Mouse (Mus musculus) hindbrain, postnatal 0 days (tissue): ENCODE measurements at regions not wholly inside any gene's neighbourhood (a gene's known extent, or its start where the extent isn't known, plus 50 kb on each side); places are given as distances from the start of the nearest gene placed in this dataset.

Experiments used
- ATAC-seq: fragments of 200-750 bp; cut with Nextera tagmentation; 2 replicates; pipeline ENCODE4 v1.8.0; 2017; ENCODE audit warnings: mild to moderate bottlenecking, moderate TSS enrichment, moderate library complexity
- DNase-seq: peaks from one replicate; pipeline ENCODE4 v3.0.0-alpha.2; 2015; ENCODE audit warnings: low spot score
- H3K27ac ChIP-seq: fragments of 300-500 bp; sonication (generic); 2 replicates; pipeline ENCODE4 v1.5.1; 2014; ENCODE audit warnings: mild to moderate bottlenecking
- H3K27me3 ChIP-seq: fragments of 300-500 bp; sonication (generic); 2 replicates; pipeline ENCODE4 v1.6.1; 2014; ENCODE audit warnings: low read length, mixed read lengths; ENCODE audit not compliant: insufficient read depth
- H3K36me3 ChIP-seq: fragments of 300-500 bp; sonication (generic); 2 replicates; pipeline ENCODE4 v1.6.1; 2014; ENCODE audit warnings: low read length, mixed read lengths; ENCODE audit not compliant: insufficient read depth
- H3K4me1 ChIP-seq: fragments of 300-500 bp; sonication (generic); 2 replicates; pipeline ENCODE4 v1.6.1; 2014; ENCODE audit warnings: antibody characterized with exemption, low read length, mixed read lengths; ENCODE audit not compliant: insufficient read depth
- H3K4me2 ChIP-seq: fragments of 300-500 bp; sonication (generic); 2 replicates; pipeline ENCODE4 v1.6.1; 2014; ENCODE audit warnings: low read depth, mild to moderate bottlenecking, low read length, moderate library complexity, mixed read lengths
- H3K4me3 ChIP-seq: fragments of 300-500 bp; sonication (generic); 2 replicates; pipeline ENCODE4 v1.5.1; 2014; ENCODE audit warnings: low read length
- H3K9ac ChIP-seq: fragments of 300-500 bp; sonication (generic); replicated peaks from 2 replicates; pipeline ENCODE4 v1.6.1; 2014; ENCODE audit warnings: mild to moderate bottlenecking, low read length, moderate library complexity, mixed read lengths
- H3K9me3 ChIP-seq: fragments of 300-500 bp; sonication (generic); 2 replicates; pipeline ENCODE4 v1.6.1; 2016; ENCODE audit warnings: low read length, mixed read lengths
- CTCF ChIP-seq: IDR thresholded peaks from 2 replicates; pipeline ENCODE4 v1.5.1; 2016; ENCODE audit warnings: antibody characterized with exemption, control low read depth, low read depth
- WGBS: fragments of 180-500 bp; shearing (Covaris S2); extraction: QIAGEN DNeasy Blood & Tissue Kit; methylation state at CpG from one replicate; pipeline ENCODE4 v1.1.7; 2014; 5-methylcytosine and 5-hydroxymethylcytosine counted together

- DNase-seq (no peak), ATAC-seq (no peak)
- Histone ChIP-seq H3K36me3 (no peaks in the 10 kb centered on the region), H3K27ac (no peak overlapping the region), H3K27me3 (no peaks in the 10 kb centered on the region), H3K4me2 (no peak overlapping the region), H3K9me3 (no peaks in the 10 kb centered on the region), H3K4me1 (peaks cover 8% of the 10 kb centered on the region; the same call in 1 of the 2 replicates), H3K4me3 (no peak overlapping the region), H3K9ac (no peak overlapping the region)
- 95% methylated on average over 4 of the region's 4 CpGs for WGBS
- no peak for TF ChIP-seq CTCF
Measured at GRCm38 (mm10) chr16:29896393-29896792, 167.8 kb upstream of the Hes1 start.

- no peak for TF ChIP-seq CTCF
- DNase-seq: peak; percentile 49
- Histone ChIP-seq H3K9me3 (no peaks in the 10 kb centered on the region), H3K4me3 (no peak overlapping the region), H3K4me2 (no peak overlapping the region), H3K27me3 (no peaks in the 10 kb centered on the region), H3K4me1 (no peaks in the 10 kb centered on the region), H3K36me3 (no peaks in the 10 kb centered on the region), H3K9ac (no peak overlapping the region), H3K27ac (no peak overlapping the region)
- 57% methylated on average over 8 of the region's 8 CpGs for WGBS
- no peak for ATAC-seq
Measured at GRCm38 (mm10) chr16:29903510-29903909, 160.7 kb upstream of the Hes1 start.

GRCm38 (mm10) chr16:29904183-29904775 lies 159.9 kb upstream of the Hes1 start:
- Histone ChIP-seq H3K9me3 (no peaks in the 10 kb centered on the region), H3K36me3 (no peaks in the 10 kb centered on the region), H3K9ac (no peak overlapping the region), H3K4me3 (no peak overlapping the region), H3K4me1 (no peaks in the 10 kb centered on the region), H3K4me2 (no peak overlapping the region), H3K27me3 (no peaks in the 10 kb centered on the region), H3K27ac (no peak overlapping the region)
- ATAC-seq: no peak
- WGBS: 67% methylated on average over 9 of the region's 9 CpGs
- TF ChIP-seq CTCF: no peak
- no peak for DNase-seq

GRCm38 (mm10) chr16:29907331-29907730 lies 156.9 kb upstream of the Hes1 start:
- DNase-seq (no peak), ATAC-seq (no peak)
- no peaks in the 10 kb centered on the region for H3K27me3 ChIP-seq
- no peak for TF ChIP-seq CTCF
- 42% methylated on average over 7 of the region's 7 CpGs for WGBS
- H3K36me3 ChIP-seq: no peaks in the 10 kb centered on the region
- H3K4me3 ChIP-seq: no peak overlapping the region
- no peaks in the 10 kb centered on the region; the same call in 1 of the 2 replicates for H3K9me3 ChIP-seq
- no peak overlapping the region for H3K9ac ChIP-seq
- H3K27ac ChIP-seq: no peak overlapping the region
- H3K4me2 ChIP-seq: no peak overlapping the region
- no peaks in the 10 kb centered on the region for H3K4me1 ChIP-seq

- no peak overlapping the region for H3K4me3 ChIP-seq
- no peaks in the 10 kb centered on the region for H3K27me3 ChIP-seq
- TF ChIP-seq CTCF: no peak
- H3K4me1 ChIP-seq: no peaks in the 10 kb centered on the region
- WGBS: 36% methylated on average over 8 of the region's 8 CpGs
- DNase-seq (no peak), ATAC-seq (no peak)
- no peaks in the 10 kb centered on the region for H3K36me3 ChIP-seq
- no peak overlapping the region for H3K9ac ChIP-seq
- H3K27ac ChIP-seq: no peak overlapping the region
- no peak overlapping the region for H3K4me2 ChIP-seq
- no peaks in the 10 kb centered on the region; the same call in 1 of the 2 replicates for H3K9me3 ChIP-seq
Measured at GRCm38 (mm10) chr16:29908031-29908430, 156.2 kb upstream of the Hes1 start.

- 47% methylated on average over 5 of the region's 5 CpGs for WGBS
- no peak overlapping the region for H3K4me2 ChIP-seq
Measured at GRCm38 (mm10) chr16:29909923-29910465, 154.2 kb upstream of the Hes1 start.

GRCm38 (mm10) chr16:29911164-29911571 lies 153.0 kb upstream of the Hes1 start:
- H3K27ac ChIP-seq: no peak overlapping the region
- no peak overlapping the region for H3K4me2 ChIP-seq
- no peak overlapping the region for H3K9ac ChIP-seq
- H3K27me3 ChIP-seq: no peaks in the 10 kb centered on the region
- no peak overlapping the region for H3K4me3 ChIP-seq
- H3K9me3 ChIP-seq: no peaks in the 10 kb centered on the region; the same call in 1 of the 2 replicates
- WGBS: 76% methylated on average over 7 of the region's 7 CpGs
- no peaks in the 10 kb centered on the region; the same call in 1 of the 2 replicates for H3K4me1 ChIP-seq
- no peak for DNase-seq
- TF ChIP-seq CTCF: no peak
- no peaks in the 10 kb centered on the region for H3K36me3 ChIP-seq
- ATAC-seq: no peak

More at GRCm38 (mm10) chr16:29909923-29910465, 154.2 kb upstream of the Hes1 start:
- Histone ChIP-seq H3K27ac (no peak overlapping the region), H3K9me3 (no peaks in the 10 kb centered on the region; the same call in 1 of the 2 replicates), H3K4me1 (no peaks in the 10 kb centered on the region; the same call in 1 of the 2 replicates), H3K27me3 (no peaks in the 10 kb centered on the region), H3K9ac (no peak overlapping the region), H3K4me3 (no peak overlapping the region), H3K36me3 (no peaks in the 10 kb centered on the region)
- DNase-seq (no peak), ATAC-seq (no peak)
- TF ChIP-seq CTCF: no peak
